Mouse (Mus musculus) midbrain, embryonic 15.5 days (tissue): ENCODE results near the gene Pdss2. TPM values are rescaled to one million over a fixed set of nuclear protein-coding genes. Genes with fewer than 3 reads are reported as not detected.
A peak's percentile ranks its signal among the peaks of the same experiment; 100 is the strongest.
"Not testable (repeated sequence)": the region's sequence is repeated elsewhere in the genome, so short reads cannot be mapped to it uniquely, and the experiment has no call there.

ENCODE experiments used
- ATAC-seq: fragments of 200-750 bp; cut with Nextera tagmentation; replicated peaks from 2 replicates; pipeline ENCODE4 v1.8.0; 2017; ENCODE audit warnings: moderate TSS enrichment
- H3K27ac ChIP-seq: fragments of 300-500 bp; sonication (generic); 2 replicates; pipeline ENCODE4 v1.5.1; 2015; ENCODE audit warnings: mild to moderate bottlenecking, inconsistent platforms
- H3K27me3 ChIP-seq: fragments of 300-500 bp; sonication (generic); replicated peaks from 2 replicates; pipeline ENCODE4 v1.6.1; 2015; ENCODE audit warnings: inconsistent platforms
- H3K36me3 ChIP-seq: fragments of 300-500 bp; sonication (generic); replicated peaks from 2 replicates; pipeline ENCODE4 v1.6.1; 2015; ENCODE audit warnings: inconsistent platforms
- H3K4me1 ChIP-seq: fragments of 300-500 bp; sonication (generic); 2 replicates; pipeline ENCODE4 v1.6.1; 2015; ENCODE audit warnings: inconsistent platforms
- H3K4me2 ChIP-seq: fragments of 300-500 bp; sonication (generic); 2 replicates; pipeline ENCODE4 v1.6.1; 2015; ENCODE audit warnings: inconsistent platforms, mild to moderate bottlenecking, moderate library complexity
- H3K4me3 ChIP-seq: fragments of 300-500 bp; sonication (generic); 2 replicates; pipeline ENCODE4 v1.5.1; 2015; ENCODE audit warnings: mild to moderate bottlenecking, inconsistent platforms
- H3K9ac ChIP-seq: fragments of 300-500 bp; sonication (generic); 2 replicates; pipeline ENCODE4 v1.6.1; 2015; ENCODE audit warnings: mild to moderate bottlenecking, inconsistent platforms
- H3K9me3 ChIP-seq: fragments of 300-500 bp; sonication (generic); 2 replicates; pipeline ENCODE4 v1.6.1; 2016; ENCODE audit warnings: inconsistent platforms
- WGBS: fragments of 180-500 bp; shearing (Covaris S2); methylation state at CpG from one replicate; pipeline ENCODE4 v1.1.7; 2015; ENCODE audit warnings: mixed read lengths; 5-methylcytosine and 5-hydroxymethylcytosine counted together
- polyA plus RNA-seq: library from polyadenylated mRNA; unstranded; fragments of >200 nt; fragmentation: Nextera tagmentation; extraction: Ambion mirVana; gene quantifications from 2 replicates; pipeline ENCODE4 v1.2.1, GENCODE M21; 2015

Pdss2 gene
- polyA plus RNA-seq, 1 experiment from 2014 or later = 17.4 TPM

DNA sequence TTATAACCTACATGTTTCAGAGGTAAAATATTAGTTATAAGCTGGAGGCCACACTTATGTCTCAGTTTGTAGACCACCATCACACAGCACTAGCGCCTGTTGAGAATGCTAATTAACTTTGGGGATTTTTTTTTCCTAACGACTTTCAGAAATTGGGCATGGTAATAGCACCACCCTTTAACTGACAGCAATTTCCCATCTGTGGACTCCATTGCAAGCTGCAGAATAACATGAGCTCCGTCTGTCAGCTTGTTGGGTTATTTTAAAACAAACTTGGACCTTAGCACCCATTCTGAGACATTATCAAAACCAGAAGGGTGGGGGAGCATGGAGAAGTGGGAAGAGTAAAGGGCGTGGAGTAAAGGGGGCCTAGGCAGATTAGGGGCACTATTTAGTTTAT is 174.5 kb downstream of the Pdss2 start:
- no peaks in the 10 kb centered on the region for H3K4me1 ChIP-seq
- no peak overlapping the region for H3K4me2 ChIP-seq
- no peaks in the 10 kb centered on the region for H3K9me3 ChIP-seq
- H3K9ac ChIP-seq = no peak overlapping the region
- ATAC-seq = no peak
- no peak overlapping the region for H3K4me3 ChIP-seq
- no peak overlapping the region for H3K27ac ChIP-seq
- WGBS = 89% methylated on average over 4 of the region's 4 CpGs
- H3K36me3 ChIP-seq = no peaks in the 10 kb centered on the region
- no peaks in the 10 kb centered on the region for H3K27me3 ChIP-seq

DNA sequence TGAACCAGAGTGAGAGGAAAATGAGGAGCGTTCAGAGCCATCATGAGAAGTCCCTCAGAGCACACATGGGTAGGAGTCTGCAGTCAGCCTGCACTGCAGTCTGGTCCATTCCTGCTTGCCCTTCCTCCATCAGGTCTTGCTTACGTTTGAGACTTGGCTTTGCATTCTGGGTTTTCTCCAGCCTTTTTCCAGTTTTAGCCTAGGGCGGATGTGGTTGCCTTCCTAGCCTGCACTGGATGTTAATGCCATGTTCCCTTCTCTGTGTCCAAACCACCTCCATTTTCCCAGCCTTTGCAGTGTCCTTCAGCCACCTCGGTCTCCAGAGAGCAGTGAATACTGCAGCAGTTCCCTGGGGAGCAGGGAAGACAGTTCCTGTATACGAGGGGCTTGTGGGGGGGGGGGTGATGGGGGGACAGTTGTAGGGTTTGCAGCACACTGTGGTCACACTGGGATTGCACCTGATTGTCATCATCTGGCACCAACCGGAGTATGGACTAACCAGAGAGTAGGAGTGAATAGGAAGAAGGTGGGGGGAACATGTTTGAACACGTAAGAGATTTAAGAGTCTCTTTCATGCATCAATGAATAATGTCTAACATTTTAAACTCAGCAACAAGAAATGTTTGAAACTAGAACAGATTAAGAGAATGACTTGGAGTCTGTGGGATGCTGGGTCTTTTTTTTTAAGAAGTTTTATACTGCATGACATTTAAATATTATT is 178.5 kb downstream of the Pdss2 start:
- H3K36me3 ChIP-seq = no peaks in the 10 kb centered on the region
- ATAC-seq = no peak
- WGBS = 76% methylated on average over 7 of the region's 7 CpGs

DNA sequence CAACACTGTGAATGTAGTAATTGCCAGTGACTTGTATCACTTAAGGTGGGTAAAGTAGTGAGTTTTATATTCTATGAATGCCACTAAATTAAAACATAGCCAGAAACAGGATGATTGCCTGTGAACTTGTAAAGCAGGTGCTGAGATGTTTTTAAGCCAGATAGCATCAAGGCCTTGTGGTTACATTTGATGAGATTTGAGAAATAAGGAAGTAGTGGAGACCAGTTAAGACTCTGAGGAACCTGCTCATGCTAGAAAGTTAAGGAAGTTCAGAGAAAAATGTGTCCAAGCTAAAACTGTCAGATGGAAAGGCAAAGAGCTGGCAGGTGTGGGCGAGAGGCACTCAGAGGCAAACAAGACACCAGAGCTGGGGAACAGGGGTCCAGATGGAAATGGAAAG is 184.8 kb downstream of the Pdss2 start:
- H3K27me3 ChIP-seq = no peaks in the 10 kb centered on the region
- 95% methylated on average over 1 of the region's 1 CpGs for WGBS
- H3K27ac ChIP-seq = no peak overlapping the region
- no peak overlapping the region for H3K9ac ChIP-seq
- H3K36me3 ChIP-seq = no peaks in the 10 kb centered on the region
- no peak overlapping the region for H3K4me3 ChIP-seq
- no peak for ATAC-seq
- no peak overlapping the region for H3K4me2 ChIP-seq
- H3K4me1 ChIP-seq = no peaks in the 10 kb centered on the region
- no peaks in the 10 kb centered on the region for H3K9me3 ChIP-seq

More for the DNA sequence above, 178.5 kb downstream of the Pdss2 start:
- Histone ChIP-seq H3K4me3 (no peak overlapping the region), H3K4me2 (no peak overlapping the region), H3K27ac (no peak overlapping the region), H3K9ac (no peak overlapping the region), H3K4me1 (no peaks in the 10 kb centered on the region), H3K27me3 (no peaks in the 10 kb centered on the region), H3K9me3 (no peaks in the 10 kb centered on the region)

DNA sequence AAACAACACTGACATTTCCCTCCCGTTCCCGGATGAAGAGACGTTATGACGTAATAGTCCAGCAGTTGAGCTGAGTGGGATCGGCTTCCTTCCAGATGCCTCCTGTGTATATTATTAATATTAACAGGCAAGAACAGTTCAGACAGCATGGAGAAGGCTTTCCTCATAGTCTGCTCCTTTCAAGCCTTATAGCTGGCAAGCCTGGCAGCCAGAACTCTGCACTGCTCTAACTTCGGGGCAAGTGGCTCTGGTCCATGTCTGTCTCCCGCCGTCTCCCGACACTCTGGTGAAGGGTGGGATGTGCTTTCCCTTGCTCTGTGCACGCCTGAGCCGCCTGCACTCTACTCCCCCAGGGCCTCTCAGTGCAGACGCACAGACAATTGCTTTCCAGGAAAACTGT is 185.6 kb downstream of the Pdss2 start:
- WGBS = 81% methylated on average over 12 of the region's 12 CpGs

DNA sequence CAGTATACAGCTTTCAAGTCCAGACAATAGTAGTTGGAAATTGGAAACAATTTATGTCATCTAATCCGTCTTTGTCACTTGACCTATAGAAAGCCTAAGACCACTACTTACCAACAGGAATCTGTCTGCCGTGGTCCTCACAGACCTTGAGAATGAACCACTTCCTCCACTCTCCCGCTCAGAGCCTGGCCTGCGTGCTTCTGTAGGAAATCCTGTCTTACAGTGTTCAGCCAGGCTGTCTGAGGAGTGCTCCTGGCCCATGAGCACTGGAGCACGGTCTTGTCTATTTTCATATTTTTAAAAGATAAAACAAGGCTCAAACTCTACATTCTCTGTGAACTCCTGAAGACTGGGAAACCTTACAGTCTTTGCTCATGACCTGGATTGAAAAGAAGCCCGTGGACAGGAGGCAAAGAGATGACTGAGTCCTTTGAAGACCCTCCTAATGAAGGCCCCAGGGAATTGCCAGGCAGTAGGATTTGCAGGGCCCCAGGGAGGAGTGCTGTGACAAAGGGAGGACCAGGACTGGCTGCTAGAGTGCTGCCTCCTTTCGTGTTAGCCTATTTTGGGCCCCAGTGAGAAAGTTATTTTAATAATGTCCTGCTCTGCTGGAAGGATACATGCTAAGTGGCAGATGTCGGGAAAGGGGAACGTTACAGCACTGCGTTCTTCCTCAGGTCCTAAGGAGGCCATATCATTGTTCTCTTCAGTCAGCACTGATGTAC is 188.4 kb downstream of the Pdss2 start:
- Histone ChIP-seq H3K4me2 (no peak overlapping the region), H3K9ac (no peak overlapping the region), H3K9me3 (no peaks in the 10 kb centered on the region), H3K4me1 (no peaks in the 10 kb centered on the region), H3K27ac (no peak overlapping the region), H3K36me3 (no peaks in the 10 kb centered on the region), H3K4me3 (no peak overlapping the region), H3K27me3 (no peaks in the 10 kb centered on the region)
- WGBS = 67% methylated on average over 10 of the region's 10 CpGs
- 0 out of 2 replicates have a peak, but pooled peaks have one; percentile 37 for ATAC-seq

More for the DNA sequence above, 185.6 kb downstream of the Pdss2 start:
- H3K27me3 ChIP-seq = no peaks in the 10 kb centered on the region
- H3K27ac ChIP-seq = no peak overlapping the region
- no peaks in the 10 kb centered on the region for H3K4me1 ChIP-seq
- ATAC-seq = no peak
- H3K4me2 ChIP-seq = no peak overlapping the region
- H3K9me3 ChIP-seq = no peaks in the 10 kb centered on the region
- H3K36me3 ChIP-seq = no peaks in the 10 kb centered on the region
- no peak overlapping the region for H3K9ac ChIP-seq
- H3K4me3 ChIP-seq = no peak overlapping the region

DNA sequence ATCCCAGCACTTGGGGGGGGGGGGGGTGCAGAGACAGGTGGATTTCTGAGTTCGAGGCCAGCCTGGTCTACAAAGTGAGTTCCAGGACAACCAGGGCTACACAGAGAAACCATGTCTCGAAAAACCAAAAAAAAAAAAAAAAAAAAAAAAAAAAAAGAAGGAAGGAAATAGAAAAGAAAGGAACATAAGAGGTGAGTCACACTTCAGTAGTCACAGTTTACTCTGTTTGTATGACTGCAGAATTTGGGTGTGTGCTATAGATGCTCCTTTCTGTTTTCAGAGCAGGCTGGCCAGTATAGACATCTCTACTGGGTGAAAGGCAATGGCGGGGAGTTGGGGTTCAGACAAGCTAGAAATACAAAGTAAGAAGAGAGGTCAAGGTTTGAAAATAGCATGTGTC is 189.9 kb downstream of the Pdss2 start:
- H3K9me3 ChIP-seq, H3K4me3 ChIP-seq, H3K27ac ChIP-seq, H3K4me2 ChIP-seq, H3K4me1 ChIP-seq, ATAC-seq, H3K27me3 ChIP-seq, H3K9ac ChIP-seq, H3K36me3 ChIP-seq: not testable (repeated sequence)
- 93% methylated on average over 1 of the region's 3 CpGs for WGBS

DNA sequence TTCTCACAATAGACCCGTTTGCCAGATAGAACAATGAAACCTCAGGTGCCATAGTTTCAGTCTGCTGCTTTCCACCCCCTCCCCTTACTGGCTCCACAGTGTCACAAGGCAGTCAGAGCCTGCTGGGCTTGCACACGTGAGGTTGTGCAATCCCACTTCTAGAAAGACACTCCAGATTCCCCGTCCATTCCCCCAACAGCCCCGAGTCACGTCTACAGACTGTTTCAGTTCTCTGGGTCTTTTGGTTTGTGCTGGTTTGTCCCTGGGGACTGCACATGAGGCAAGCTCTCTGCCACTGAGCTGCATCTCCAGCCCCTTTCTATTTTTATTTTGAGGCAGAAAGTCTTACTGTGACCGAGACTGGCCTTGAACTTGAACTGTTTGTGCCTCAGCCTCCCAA is 196.1 kb downstream of the Pdss2 start:
- no peaks in the 10 kb centered on the region for H3K9me3 ChIP-seq
- 83% methylated on average over 6 of the region's 6 CpGs for WGBS
- no peak for ATAC-seq
- H3K4me3 ChIP-seq = no peak overlapping the region
- no peaks in the 10 kb centered on the region for H3K36me3 ChIP-seq
- H3K27me3 ChIP-seq = no peaks in the 10 kb centered on the region
- no peak overlapping the region for H3K27ac ChIP-seq
- no peak overlapping the region for H3K4me2 ChIP-seq
- H3K4me1 ChIP-seq = peaks cover 15% of the 10 kb centered on the region
- H3K9ac ChIP-seq = no peak overlapping the region

DNA sequence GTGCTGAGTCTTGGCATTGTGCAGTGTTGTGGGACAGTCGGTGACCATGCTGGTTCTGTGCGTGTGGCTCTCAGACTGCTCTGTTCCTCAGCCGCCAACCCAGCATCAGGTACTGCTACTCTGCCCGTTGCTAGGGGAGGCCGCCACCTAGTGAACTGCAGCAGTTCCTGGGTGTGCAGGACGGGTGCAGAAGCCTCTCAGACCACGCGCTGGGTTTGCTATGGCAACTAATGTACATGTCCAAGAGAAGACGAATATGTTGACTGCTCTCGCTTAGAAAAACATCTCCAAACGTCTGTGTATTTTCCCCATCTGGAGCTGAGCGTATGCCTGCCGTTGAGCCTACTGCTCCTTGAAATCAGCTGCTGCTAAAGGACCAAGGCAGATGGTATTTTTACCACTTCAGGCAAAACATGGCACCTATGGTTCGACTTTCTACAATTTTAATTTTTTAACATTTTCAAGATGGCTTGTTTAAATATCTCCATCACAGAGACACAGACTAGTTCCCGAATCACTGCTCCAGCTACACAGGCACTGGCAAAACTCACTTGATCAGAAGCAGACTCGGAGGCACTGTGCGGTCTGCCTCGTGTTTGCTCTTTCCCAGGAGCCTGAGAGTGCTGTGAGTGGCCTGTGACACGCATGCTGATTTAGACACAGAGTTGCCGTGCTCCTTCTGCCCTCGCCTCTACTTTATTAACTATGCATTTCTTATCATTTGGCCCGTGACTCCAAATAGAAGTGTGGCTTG is 199.6 kb downstream of the Pdss2 start:
- Histone ChIP-seq H3K9ac (no peak overlapping the region), H3K9me3 (no peaks in the 10 kb centered on the region), H3K27ac (peak overlapping the region; percentile 58), H3K27me3 (no peaks in the 10 kb centered on the region), H3K4me1 (peaks cover 18% of the 10 kb centered on the region), H3K36me3 (no peaks in the 10 kb centered on the region), H3K4me2 (no peak overlapping the region), H3K4me3 (no peak overlapping the region)
- ATAC-seq = peak; percentile 64; the same call in 1 of the 2 replicates
- 58% methylated on average over 22 of the region's 22 CpGs for WGBS

DNA sequence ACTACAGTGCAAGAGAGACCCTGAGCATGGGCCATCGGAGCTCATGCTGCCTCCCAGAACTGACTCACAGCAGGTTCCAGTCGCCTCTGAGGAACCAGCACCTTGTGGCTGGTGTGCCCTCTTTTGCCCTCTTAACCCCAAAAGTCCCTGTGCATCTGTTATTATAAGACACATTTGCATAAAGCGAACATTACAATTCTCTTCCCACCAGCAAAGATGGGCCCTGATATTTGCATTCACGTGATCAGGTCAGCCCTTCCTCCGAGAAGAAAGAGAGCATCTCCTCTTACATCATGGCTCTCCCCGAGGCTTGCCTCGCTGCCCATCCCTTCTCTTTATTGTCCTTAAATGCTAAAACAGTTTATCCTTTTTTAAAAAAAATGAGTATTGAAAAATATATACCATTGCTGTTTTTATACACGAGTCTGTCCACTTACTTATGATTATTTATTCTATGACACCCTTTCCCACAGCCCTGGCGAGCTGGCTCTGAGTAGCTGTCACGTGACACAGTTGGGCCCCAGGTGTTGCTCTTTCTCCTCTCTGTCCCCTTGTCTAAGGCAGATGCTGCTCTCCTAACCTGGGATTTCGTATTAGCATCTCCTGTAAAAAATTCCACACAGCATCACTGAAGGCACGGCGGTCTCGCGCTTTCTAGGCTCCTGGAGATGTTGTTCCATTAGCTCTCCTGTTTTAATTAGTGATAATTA is 200.9 kb downstream of the Pdss2 start:
- no peaks in the 10 kb centered on the region for H3K27me3 ChIP-seq
- 54% methylated on average over 15 of the region's 15 CpGs for WGBS
- H3K4me1 ChIP-seq = peaks cover 18% of the 10 kb centered on the region
- H3K9me3 ChIP-seq = no peaks in the 10 kb centered on the region
- H3K36me3 ChIP-seq = no peaks in the 10 kb centered on the region
- no peak overlapping the region for H3K4me2 ChIP-seq
- H3K9ac ChIP-seq = no peak overlapping the region
- H3K27ac ChIP-seq = peak overlapping the region; percentile 27
- peak; percentile 40; the same call in 1 of the 2 replicates for ATAC-seq
- H3K4me3 ChIP-seq = no peak overlapping the region

DNA sequence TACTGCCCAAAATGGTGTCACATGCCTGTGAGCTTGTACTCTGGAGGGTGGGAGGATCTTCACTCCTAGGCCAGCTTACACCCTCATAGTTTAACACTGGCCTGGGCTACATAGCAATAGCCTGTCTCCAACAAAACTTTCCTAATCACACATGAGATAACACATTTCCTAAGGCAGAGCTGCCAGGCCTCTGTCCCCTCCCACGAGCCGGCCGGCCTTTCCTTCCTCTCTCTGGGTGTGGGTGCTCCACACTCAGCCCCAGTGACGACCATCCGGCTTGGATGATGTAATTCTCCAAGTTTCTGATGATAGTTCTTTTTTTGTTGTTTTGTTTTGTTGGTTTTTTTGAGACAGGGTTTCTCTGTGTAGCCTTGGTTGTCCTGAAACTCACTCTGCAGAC is 203.3 kb downstream of the Pdss2 start:
- ATAC-seq = no peak
- no peaks in the 10 kb centered on the region for H3K9me3 ChIP-seq
- H3K36me3 ChIP-seq = no peaks in the 10 kb centered on the region
- 92% methylated on average over 5 of the region's 5 CpGs for WGBS
- H3K4me3 ChIP-seq = no peak overlapping the region
- no peak overlapping the region for H3K9ac ChIP-seq
- H3K27ac ChIP-seq = no peak overlapping the region
- no peaks in the 10 kb centered on the region for H3K27me3 ChIP-seq
- H3K4me2 ChIP-seq = no peak overlapping the region
- peaks cover 18% of the 10 kb centered on the region for H3K4me1 ChIP-seq

DNA sequence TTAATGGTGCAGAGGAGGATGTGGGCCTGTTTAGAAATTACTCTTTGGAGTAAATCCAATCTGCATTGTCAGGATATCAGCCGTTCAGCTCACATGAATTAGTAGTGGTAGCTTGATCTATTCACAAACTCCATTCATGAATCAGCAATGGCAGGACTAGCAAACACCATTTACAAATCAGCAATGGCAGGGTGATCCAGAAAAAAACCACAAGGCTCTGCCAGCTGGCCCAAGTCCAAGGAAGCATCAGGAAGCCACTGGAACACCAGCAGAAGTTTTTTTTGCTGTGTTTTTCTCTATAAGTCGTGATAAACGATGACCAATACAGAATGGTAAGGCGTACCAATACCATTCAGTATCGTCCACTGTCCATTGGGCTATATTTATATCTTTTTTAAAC is 209.3 kb downstream of the Pdss2 start:
- no peaks in the 10 kb centered on the region for H3K4me1 ChIP-seq
- no peaks in the 10 kb centered on the region for H3K36me3 ChIP-seq
- H3K9me3 ChIP-seq = no peaks in the 10 kb centered on the region
- no peaks in the 10 kb centered on the region for H3K27me3 ChIP-seq
- no peak overlapping the region for H3K9ac ChIP-seq
- no peak overlapping the region for H3K4me2 ChIP-seq
- WGBS = 91% methylated on average over 5 of the region's 5 CpGs
- no peak overlapping the region for H3K4me3 ChIP-seq
- no peak for ATAC-seq
- H3K27ac ChIP-seq = no peak overlapping the region

DNA sequence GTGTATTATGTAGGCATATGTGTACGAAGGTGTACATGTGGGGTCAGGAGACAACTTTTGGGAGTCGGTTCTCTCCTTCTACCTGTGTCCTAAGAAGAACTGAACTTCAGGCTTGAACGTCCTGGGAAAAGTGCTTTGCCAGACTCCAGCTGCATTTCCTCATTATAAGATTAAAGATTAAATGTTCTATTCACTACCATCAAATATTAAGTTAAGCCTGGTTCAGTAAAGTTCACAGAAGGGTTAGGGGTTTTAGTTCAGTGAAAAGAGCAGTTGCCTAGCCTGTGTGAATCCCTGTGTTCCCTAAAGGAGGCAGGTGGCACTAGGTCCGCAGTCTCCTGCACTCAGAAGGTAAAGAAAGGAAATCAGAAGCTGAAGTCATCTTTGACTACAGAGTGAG is 213.0 kb downstream of the Pdss2 start:
- H3K9ac ChIP-seq = no peak overlapping the region
- 95% methylated on average over 4 of the region's 4 CpGs for WGBS
- no peak overlapping the region for H3K27ac ChIP-seq
- no peaks in the 10 kb centered on the region for H3K27me3 ChIP-seq
- no peaks in the 10 kb centered on the region for H3K9me3 ChIP-seq
- no peak overlapping the region for H3K4me2 ChIP-seq
- H3K4me3 ChIP-seq = no peak overlapping the region
- H3K4me1 ChIP-seq = peaks cover 15% of the 10 kb centered on the region
- H3K36me3 ChIP-seq = no peaks in the 10 kb centered on the region
- ATAC-seq = no peak
